Mouse (Mus musculus): ENCODE results near the gene Rec114. TPM values are rescaled to one million over a fixed set of nuclear protein-coding genes. Genes with fewer than 3 reads are reported as not detected.

The Rec114 gene
- polyA plus RNA-seq, 1 experiment from 2014 or later, result 2.9 TPM

DNA sequence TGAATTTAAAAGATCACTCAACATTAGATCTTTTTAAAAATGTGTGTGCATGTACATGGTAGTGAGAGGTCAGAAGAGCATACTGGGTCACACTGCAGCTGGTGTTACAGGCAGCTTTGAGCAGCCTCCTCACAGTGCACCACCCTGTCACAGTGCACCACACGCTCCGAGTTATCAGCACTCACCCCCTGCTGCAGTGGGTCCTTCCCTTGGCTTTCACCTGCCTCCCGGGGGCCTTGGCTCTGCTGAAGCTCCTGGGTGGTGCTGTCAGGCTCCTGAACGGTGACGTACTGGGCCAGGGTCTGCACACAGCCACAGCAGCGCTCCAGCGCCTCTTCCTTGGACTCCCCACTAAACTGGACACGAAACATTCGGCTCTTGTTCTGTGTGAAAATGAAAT lies 83.8 kb downstream of the Rec114 start:
- no peak for ATAC-seq (ENCODE audit: low FRiP score)

DNA sequence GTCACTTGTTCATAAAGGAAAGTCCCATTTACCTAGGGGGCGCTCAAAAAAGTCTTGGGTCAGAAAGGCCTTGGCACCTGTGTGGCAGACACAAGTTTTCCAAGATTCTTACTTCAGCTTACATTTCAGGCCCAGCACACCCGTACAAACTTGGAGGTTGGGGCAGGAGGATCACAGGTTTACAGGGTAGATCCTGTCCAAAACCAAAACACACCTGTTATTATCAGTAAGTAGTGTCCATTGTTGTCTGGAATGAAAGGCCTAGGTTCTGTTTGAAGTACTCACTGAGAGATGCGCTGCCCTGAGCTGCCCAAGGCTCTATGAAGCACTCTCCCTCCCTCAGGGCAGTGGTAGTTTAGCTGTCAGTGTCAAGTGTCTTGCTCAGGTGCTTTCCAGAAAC lies 84.4 kb downstream of the Rec114 start:
- Histone ChIP-seq H3K9me3 (replicated peaks) (no peaks in the 10 kb centered on the region), H3K9ac (replicated peaks) (no peak overlapping the region)
- 94% methylated on average over 3 of the region's 3 CpGs for WGBS

More for the DNA sequence above, 83.8 kb downstream of the Rec114 start:
- Histone ChIP-seq H3K9ac (replicated peaks) (no peak overlapping the region), H3K4me3 (replicated peaks) (no peak overlapping the region), H3K9me3 (replicated peaks) (no peaks in the 10 kb centered on the region), H3K27ac (replicated peaks) (no peak overlapping the region), H3K27me3 (replicated peaks) (no peaks in the 10 kb centered on the region), H3K4me1 (no peaks in the 10 kb centered on the region), H3K36me3 (peaks cover 32% of the 10 kb centered on the region), H3K4me2 (no peak overlapping the region)
- 88% methylated on average over 9 of the region's 9 CpGs for WGBS

GRCm38 (mm10) chr9:58658596-58659309 lies 85.0 kb downstream of the Rec114 start:
- no peak overlapping the region for H3K9ac ChIP-seq (replicated peaks)
- H3K27me3 ChIP-seq (replicated peaks), result no peaks in the 10 kb centered on the region
- H3K4me3 ChIP-seq (replicated peaks), result no peak overlapping the region
- no peaks in the 10 kb centered on the region for H3K9me3 ChIP-seq (replicated peaks)
- ATAC-seq (ENCODE audit: low FRiP score), result no peak
- peaks cover 27% of the 10 kb centered on the region for H3K36me3 ChIP-seq
- 94% methylated on average over 4 of the region's 4 CpGs for whole genome bisulfite sequencing
- no peak overlapping the region for H3K4me2 ChIP-seq
- H3K27ac ChIP-seq (replicated peaks), result no peak overlapping the region
- no peaks in the 10 kb centered on the region for H3K4me1 ChIP-seq

More for the DNA sequence above, 84.4 kb downstream of the Rec114 start:
- peaks cover 30% of the 10 kb centered on the region for H3K36me3 ChIP-seq
- no peak overlapping the region for H3K4me3 ChIP-seq (replicated peaks)
- ATAC-seq (ENCODE audit: low FRiP score), result no peak
- no peaks in the 10 kb centered on the region for H3K27me3 ChIP-seq (replicated peaks)
- no peak overlapping the region for H3K4me2 ChIP-seq
- H3K4me1 ChIP-seq, result no peaks in the 10 kb centered on the region
- no peak overlapping the region for H3K27ac ChIP-seq (replicated peaks)

- no peak overlapping the region for H3K4me2 ChIP-seq
- peaks cover 23% of the 10 kb centered on the region for H3K36me3 ChIP-seq
- no peaks in the 10 kb centered on the region for H3K9me3 ChIP-seq (replicated peaks)
- no peaks in the 10 kb centered on the region for H3K27me3 ChIP-seq (replicated peaks)
- H3K4me3 ChIP-seq (replicated peaks), result no peak overlapping the region
- 90% methylated on average over 5 of the region's 5 CpGs for WGBS
- no peak overlapping the region for H3K27ac ChIP-seq (replicated peaks)
- no peak overlapping the region for H3K9ac ChIP-seq (replicated peaks)
- no peaks in the 10 kb centered on the region for H3K4me1 ChIP-seq
- no peak for ATAC-seq (ENCODE audit: low FRiP score)
These were observed 85.8 kb downstream of the Rec114 start for GRCm38 (mm10) chr9:58657735-58658512.

GRCm38 (mm10) chr9:58656824-58657223 lies 86.9 kb downstream of the Rec114 start:
- H3K4me3 ChIP-seq (replicated peaks), result no peak overlapping the region
- H3K36me3 ChIP-seq, result peaks cover 12% of the 10 kb centered on the region
- H3K27me3 ChIP-seq (replicated peaks), result no peaks in the 10 kb centered on the region
- H3K9ac ChIP-seq (replicated peaks), result no peak overlapping the region
- H3K4me2 ChIP-seq, result no peak overlapping the region
- WGBS, result 95% methylated on average over 2 of the region's 2 CpGs
- no peaks in the 10 kb centered on the region for H3K9me3 ChIP-seq (replicated peaks)
- H3K4me1 ChIP-seq, result no peaks in the 10 kb centered on the region
- no peak for ATAC-seq (ENCODE audit: low FRiP score)
- H3K27ac ChIP-seq (replicated peaks), result no peak overlapping the region

DNA sequence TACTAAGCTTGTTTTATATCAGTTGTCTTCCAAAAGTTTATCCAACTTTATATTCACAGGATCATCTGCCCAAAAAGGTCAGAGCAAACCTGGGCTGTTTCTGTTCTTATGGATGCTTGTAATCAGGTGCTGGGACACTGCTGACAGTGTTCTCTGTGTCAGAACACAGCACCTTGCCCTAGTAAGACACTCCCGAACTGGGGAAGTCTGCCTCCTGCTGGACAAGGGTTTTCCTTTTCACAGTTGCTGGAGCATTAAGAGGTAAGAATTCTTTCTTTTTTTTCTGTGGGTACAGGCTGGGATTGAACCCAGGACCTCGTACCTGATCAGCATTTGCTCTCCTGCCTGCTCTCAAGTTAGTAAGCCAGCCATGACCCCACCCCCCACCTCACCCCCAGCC lies 87.4 kb downstream of the Rec114 start:
- no peak overlapping the region for H3K4me2 ChIP-seq
- no peaks in the 10 kb centered on the region for H3K4me1 ChIP-seq
- H3K27ac ChIP-seq (replicated peaks), result no peak overlapping the region
- 72% methylated on average over 2 of the region's 2 CpGs for WGBS
- ATAC-seq (ENCODE audit: low FRiP score), result no peak
- H3K4me3 ChIP-seq (replicated peaks), result no peak overlapping the region
- no peaks in the 10 kb centered on the region for H3K27me3 ChIP-seq (replicated peaks)
- no peak overlapping the region for H3K9ac ChIP-seq (replicated peaks)
- peaks cover 8% of the 10 kb centered on the region; the same call in 1 of the 2 replicates for H3K36me3 ChIP-seq
- no peaks in the 10 kb centered on the region for H3K9me3 ChIP-seq (replicated peaks)

- ATAC-seq (ENCODE audit: low FRiP score), result no peak
- Histone ChIP-seq H3K9me3 (replicated peaks) (no peaks in the 10 kb centered on the region), H3K4me3 (replicated peaks) (no peak overlapping the region), H3K4me1 (no peaks in the 10 kb centered on the region), H3K4me2 (no peak overlapping the region), H3K27me3 (replicated peaks) (no peaks in the 10 kb centered on the region), H3K9ac (replicated peaks) (no peak overlapping the region), H3K36me3 (peaks cover 2% of the 10 kb centered on the region; the same call in 1 of the 2 replicates), H3K27ac (replicated peaks) (no peak overlapping the region)
- 81% methylated on average over 4 of the region's 4 CpGs for WGBS
These were observed 89.3 kb downstream of the Rec114 start for GRCm38 (mm10) chr9:58654494-58654893.

GRCm38 (mm10) chr9:58651993-58652392 lies 91.8 kb downstream of the Rec114 start:
- Histone ChIP-seq H3K4me1 (no peaks in the 10 kb centered on the region), H3K27ac (replicated peaks) (no peak overlapping the region), H3K4me2 (no peak overlapping the region), H3K9ac (replicated peaks) (no peak overlapping the region), H3K4me3 (replicated peaks) (no peak overlapping the region), H3K36me3 (no peaks in the 10 kb centered on the region), H3K9me3 (replicated peaks) (no peaks in the 10 kb centered on the region), H3K27me3 (replicated peaks) (no peaks in the 10 kb centered on the region)
- WGBS, result 58% methylated on average over 4 of the region's 4 CpGs
- ATAC-seq (ENCODE audit: low FRiP score), result no peak

DNA sequence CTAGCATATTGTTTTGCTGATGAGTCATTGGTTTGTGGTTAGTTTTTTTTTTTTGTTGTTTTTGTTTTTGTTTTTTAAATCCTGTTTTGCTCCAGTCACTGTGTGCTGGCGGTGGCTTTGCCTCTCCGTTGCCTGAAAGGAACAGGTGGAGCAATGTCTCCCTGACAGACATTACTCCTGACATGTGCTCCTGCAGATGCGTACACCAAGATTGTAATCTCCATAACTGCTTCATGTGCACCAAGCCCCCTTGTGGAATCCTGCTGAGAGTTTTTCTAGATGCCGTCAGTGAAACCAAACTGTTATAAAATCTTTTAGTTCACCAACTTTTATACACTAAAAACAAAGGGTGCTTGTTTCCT lies 94.5 kb downstream of the Rec114 start:
- 65% methylated on average over 4 of the region's 4 CpGs for WGBS

DNA sequence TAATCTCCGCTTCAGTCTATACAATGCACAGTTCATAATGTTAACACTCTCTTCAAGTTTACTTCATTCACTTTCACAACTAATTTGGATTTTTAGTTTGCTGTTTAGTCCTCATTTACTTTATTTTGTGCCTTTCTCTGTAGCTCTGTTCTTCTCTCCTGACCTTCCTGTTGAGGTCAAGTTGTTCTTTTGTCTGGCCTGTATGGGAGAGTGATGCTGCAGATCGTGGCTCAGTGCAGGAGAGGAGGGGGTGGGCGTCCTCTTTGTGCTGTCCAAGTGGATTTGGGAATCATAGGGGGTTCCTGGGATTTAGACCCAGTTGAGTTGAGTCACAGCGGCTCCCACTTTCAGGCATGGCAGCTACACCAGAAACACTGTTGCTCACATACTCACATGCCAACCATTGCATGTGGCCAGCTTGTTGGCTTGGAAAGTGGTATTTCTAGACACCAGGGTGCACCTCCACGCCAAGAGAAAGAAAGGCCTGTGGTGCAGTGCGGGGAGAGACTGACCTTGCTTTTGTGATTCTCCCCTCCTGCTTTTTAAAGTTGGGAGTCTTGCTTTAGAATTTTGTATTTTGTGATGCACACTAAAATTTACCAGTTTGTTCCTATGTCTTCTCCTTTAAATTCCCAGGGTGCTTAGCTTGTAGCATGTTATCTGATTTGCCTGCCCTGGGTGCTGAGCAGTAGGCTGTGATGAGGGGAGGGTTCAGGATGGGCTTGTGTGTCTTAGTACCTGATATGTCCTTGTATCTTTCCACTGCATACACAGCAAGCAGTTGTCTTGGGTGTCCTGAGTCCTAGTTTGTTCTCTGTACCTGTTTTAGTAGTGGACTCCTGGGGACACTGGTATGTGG lies 95.1 kb downstream of the Rec114 start:
- H3K4me1 ChIP-seq, result no peaks in the 10 kb centered on the region
- no peak for ATAC-seq (ENCODE audit: low FRiP score)
- no peak overlapping the region for H3K4me2 ChIP-seq
- 63% methylated on average over 6 of the region's 6 CpGs for WGBS
- peaks cover 18% of the 10 kb centered on the region for H3K36me3 ChIP-seq
- no peak overlapping the region for H3K27ac ChIP-seq (replicated peaks)
- no peaks in the 10 kb centered on the region for H3K9me3 ChIP-seq (replicated peaks)
- H3K4me3 ChIP-seq (replicated peaks), result no peak overlapping the region
- H3K9ac ChIP-seq (replicated peaks), result no peak overlapping the region
- H3K27me3 ChIP-seq (replicated peaks), result no peaks in the 10 kb centered on the region

More for the DNA sequence above, 94.5 kb downstream of the Rec114 start:
- Histone ChIP-seq H3K36me3 (peaks cover 12% of the 10 kb centered on the region), H3K9ac (replicated peaks) (no peak overlapping the region), H3K27ac (replicated peaks) (no peak overlapping the region), H3K4me3 (replicated peaks) (no peak overlapping the region), H3K9me3 (replicated peaks) (no peaks in the 10 kb centered on the region), H3K4me2 (no peak overlapping the region), H3K27me3 (replicated peaks) (no peaks in the 10 kb centered on the region), H3K4me1 (no peaks in the 10 kb centered on the region)
- ATAC-seq (ENCODE audit: low FRiP score), result no peak

GRCm38 (mm10) chr9:58630441-58630840 lies 113.3 kb downstream of the Rec114 start:
- H3K9me3 ChIP-seq (replicated peaks), result no peaks in the 10 kb centered on the region
- H3K9ac ChIP-seq (replicated peaks), result no peak overlapping the region
- H3K4me1 ChIP-seq, result no peaks in the 10 kb centered on the region
- no peak for ATAC-seq (ENCODE audit: low FRiP score)
- WGBS, result 75% methylated on average over 2 of the region's 2 CpGs
- no peak overlapping the region for H3K27ac ChIP-seq (replicated peaks)
- H3K27me3 ChIP-seq (replicated peaks), result no peaks in the 10 kb centered on the region
- peaks cover 16% of the 10 kb centered on the region for H3K36me3 ChIP-seq
- H3K4me2 ChIP-seq, result no peak overlapping the region
- H3K4me3 ChIP-seq (replicated peaks), result no peak overlapping the region

Data from neural tube, embryonic 15.5 days (tissue).